In genomic region chr3:105478876-105479275, GRCm38 (mm10) we compare ENCODE assay signal across 29 mouse cellular contexts. TPM values are rescaled to one million over a fixed set of nuclear protein-coding genes. Genes with fewer than 3 reads are reported as not detected.
DNase-seq lines count a peak whose midpoint lies in the region; ATAC-seq and TF ChIP-seq lines count a peak whose summit lies in the region.
"Had no signal": no experiment of that assay in that cellular context is flagged by ENCODE, and none has a peak within 500 bp of the region (broad histone marks: within the 10 kb centered on the region; RNA-seq: fewer than 3 reads in every experiment).

No protein-coding gene starts in this region.

- WGBS in hindbrain, postnatal 0 days = 56% methylated on average over 4 of the region's 4 CpGs
- WGBS in hindbrain, embryonic 13.5 days = 85% methylated on average over 4 of the region's 4 CpGs

- H3K4me3 ChIP-seq in hindbrain, postnatal 0 days (ENCODE audit: low read length) = no peak overlapping the region
- H3K4me3 ChIP-seq in hindbrain, embryonic 13.5 days = no peak overlapping the region
- H3K4me3 ChIP-seq: embryonic facial prominence, embryonic 10.5 days; embryonic facial prominence, embryonic 15.5 days; forebrain, embryonic 12.5 days; heart, adult 2 months; heart, embryonic 12.5 days; liver, embryonic 15.5 days; midbrain, embryonic 15.5 days; neural tube, embryonic 15.5 days had no signal

- no peaks in the 10 kb centered on the region for H3K36me3 ChIP-seq in hindbrain, postnatal 0 days (ENCODE audit: insufficient read depth, low read length)
- no peaks in the 10 kb centered on the region for H3K36me3 ChIP-seq in hindbrain, embryonic 13.5 days
- H3K36me3 ChIP-seq: embryonic facial prominence, embryonic 10.5 days; embryonic facial prominence, embryonic 15.5 days; forebrain, embryonic 12.5 days; heart, embryonic 12.5 days; liver, embryonic 15.5 days; midbrain, embryonic 15.5 days; neural tube, embryonic 15.5 days had no signal

- no peak overlapping the region for H3K9ac ChIP-seq in hindbrain, postnatal 0 days (replicated peaks; ENCODE audit: low read length)
- H3K9ac ChIP-seq in hindbrain, embryonic 13.5 days = no peak overlapping the region
- H3K9ac ChIP-seq: embryonic facial prominence, embryonic 15.5 days; forebrain, embryonic 12.5 days; heart, embryonic 12.5 days; hindbrain, embryonic 14.5 days; liver, embryonic 15.5 days; lung, embryonic 14.5 days; midbrain, embryonic 15.5 days; neural tube, embryonic 15.5 days had no signal

- no peak for TF ChIP-seq CTCF in hindbrain, postnatal 0 days (IDR thresholded peaks at IDR 0.05; ENCODE audit: low read depth)

- no peak for ATAC-seq in hindbrain, postnatal 0 days
- no peak for ATAC-seq in hindbrain, embryonic 13.5 days (ENCODE audit: low FRiP score)
- ATAC-seq: inflammation-experienced regulatory T-cells, adult 6 months; midbrain, embryonic 15.5 days; Patski had no signal

- no peak overlapping the region for H3K4me2 ChIP-seq in hindbrain, postnatal 0 days (ENCODE audit: low read depth, low read length)
- no peak overlapping the region for H3K4me2 ChIP-seq in hindbrain, embryonic 13.5 days
- H3K4me2 ChIP-seq: embryonic facial prominence, embryonic 15.5 days; forebrain, embryonic 12.5 days; heart, embryonic 12.5 days; hindbrain, embryonic 14.5 days; liver, embryonic 15.5 days; lung, embryonic 14.5 days; midbrain, embryonic 15.5 days; neural tube, embryonic 15.5 days had no signal

- H3K4me1 ChIP-seq in hindbrain, postnatal 0 days (ENCODE audit: insufficient read depth, low read length) = peaks cover 22% of the 10 kb centered on the region
- H3K4me1 ChIP-seq in hindbrain, embryonic 13.5 days (replicated peaks) = peaks cover 43% of the 10 kb centered on the region
- H3K4me1 ChIP-seq: embryonic facial prominence, embryonic 15.5 days; liver, embryonic 15.5 days had no signal

- H3K27me3 ChIP-seq in hindbrain, postnatal 0 days (ENCODE audit: insufficient read depth, low read length) = no peaks in the 10 kb centered on the region
- H3K27me3 ChIP-seq in hindbrain, embryonic 13.5 days = no peaks in the 10 kb centered on the region
- H3K27me3 ChIP-seq: forebrain, embryonic 12.5 days; liver, embryonic 15.5 days; midbrain, embryonic 15.5 days; neural tube, embryonic 15.5 days; Patski had no signal

- H3K27ac ChIP-seq in hindbrain, postnatal 0 days = no peak overlapping the region
- no peak overlapping the region for H3K27ac ChIP-seq in hindbrain, embryonic 13.5 days
- H3K27ac ChIP-seq: embryonic facial prominence, embryonic 10.5 days; embryonic facial prominence, embryonic 15.5 days; forebrain, embryonic 12.5 days; heart, adult 2 months; hindbrain, embryonic 14.5 days; liver, embryonic 15.5 days; midbrain, embryonic 15.5 days; neural tube, embryonic 15.5 days had no signal

- H3K9me3 ChIP-seq in hindbrain, postnatal 0 days (ENCODE audit: low read length) = no peaks in the 10 kb centered on the region
- no peaks in the 10 kb centered on the region for H3K9me3 ChIP-seq in hindbrain, embryonic 13.5 days
- H3K9me3 ChIP-seq: embryonic facial prominence, embryonic 10.5 days; embryonic facial prominence, embryonic 15.5 days; forebrain, embryonic 12.5 days; heart, embryonic 12.5 days; liver, embryonic 15.5 days; midbrain, embryonic 15.5 days; neural tube, embryonic 15.5 days had no signal

- DNase-seq in hindbrain, postnatal 0 days (ENCODE audit: low spot score) = peak; percentile 35
- peak; percentile 79 for DNase-seq in cerebellum, adult 11 months
- peak; percentile 89 for DNase-seq in cerebellum, adult 9-10 months
- DNase-seq in cerebellum, postnatal 36 days = peak; percentile 78 to 79
- DNase-seq in ovary, postnatal 36 days (ENCODE audit: low spot score) = no peak
- DNase-seq in thymus, postnatal 10 days (ENCODE audit: low spot score in 2 of 2) = no peak
- DNase-seq: adrenal gland, postnatal 14 days; heart, adult 2 months; heart, postnatal 4 days; kidney, adult 2 months; kidney, postnatal 36 days; layer of hippocampus, postnatal 36 days; lung, embryonic 14.5 days; lung, postnatal 14 days; right cerebral cortex, adult 18-20 months; spleen, adult 18-20 months; thymus, postnatal 4 days had no signal

RNA-seq across cellular contexts. Expression of gene Kcnd3, which starts 26.7 kb away (rescaled TPM):
- 71.8 TPM in 2 replicates for total RNA-seq in hindbrain, postnatal 0 days (2014; rRNA removed)
- 8.4 and 8.6 TPM in 2 replicates for polyA plus RNA-seq in hindbrain, postnatal 0 days (2015; fragmentation: Nextera tagmentation; extraction: Ambion mirVana)
- polyA plus RNA-seq in hindbrain, embryonic 13.5 days (2015; fragmentation: Nextera tagmentation; extraction: Ambion mirVana) = 7.1 and 7.9 TPM in 2 replicates
- total RNA-seq: MEL had no signal
- polyA plus RNA-seq: inflammation-experienced regulatory T-cells, adult 6 months had no signal

Comparison
In these comparisons a context has a peak if more than half of its experiments do, and no peak if none do; other contexts are left out.
1. DNase-seq: peak in hindbrain, postnatal 0 days (single experiment), cerebellum, adult 11 months (single experiment), cerebellum, adult 9-10 months (single experiment) and cerebellum, postnatal 36 days (2 of 2); none in ovary, postnatal 36 days (single experiment) and thymus, postnatal 10 days (0 of 2).